Mouse (Mus musculus) C2C12 (cell line): Measurements from ENCODE around the gene Ift57. TPM values are rescaled to one million over a fixed set of nuclear protein-coding genes. Genes with fewer than 3 reads are reported as not detected.

ENCODE experiments used
- polyA plus RNA-seq: library from polyadenylated mRNA; unstranded; fragments of >200 nt; fragmentation: generic; extraction: Trizol; gene quantifications from one replicate; pipeline ENCODE4 v1.2.1, GENCODE M21; 2012; ENCODE audit warnings: missing spikeins

The Ift57 gene
- polyA plus RNA-seq, 1 experiment, result 12.6 TPM

Other genes with a start within 250 kb of the Ift57 start
- 76.0 TPM for gene Cd47, start 101.3 kb downstream of the Ift57 start, polyA plus RNA-seq